Mouse (Mus musculus) myocyte (in vitro differentiated cells): ENCODE data around the gene Larp7.

Source experiments
- E2F4 ChIP-seq: IDR thresholded peaks from one replicate; pipeline ENCODE4 v1.6.1; 2011; ENCODE audit warnings: mild to moderate bottlenecking, control low read depth, moderate library complexity; ENCODE audit not compliant: insufficient read depth
- MAX ChIP-seq: IDR thresholded peaks from one replicate; pipeline ENCODE4 v1.6.1; 2011; ENCODE audit warnings: low read depth, mild to moderate bottlenecking, control low read depth
- MYOD1 ChIP-seq, 3 experiments: IDR thresholded peaks; one replicate each; pipeline ENCODE4 v1.6.1; 2011; ENCODE audit warnings: control low read depth in 2 of 3, low read depth in 2 of 3, mild to moderate bottlenecking in 2 of 3, moderate library complexity in 1 of 3; ENCODE audit not compliant: insufficient read length in 2 of 3, control insufficient read depth in 1 of 3
- MYOG ChIP-seq, 3 experiments: IDR thresholded peaks; one replicate each; pipeline ENCODE4 v1.6.1; 2011; ENCODE audit warnings: control low read depth in 2 of 3, low read depth in 2 of 3, mild to moderate bottlenecking in 2 of 3; ENCODE audit not compliant: insufficient read length in 2 of 3, control insufficient read depth in 1 of 3, insufficient read depth in 1 of 3
- POLR2A ChIP-seq: IDR thresholded peaks from one replicate; pipeline ENCODE4 v1.6.1; 2011; ENCODE audit warnings: low read depth, mild to moderate bottlenecking, control low read depth, moderate library complexity; ENCODE audit not compliant: insufficient read length
- POLR2AphosphoS2 ChIP-seq: IDR thresholded peaks from one replicate; pipeline ENCODE4 v1.6.1; 2011; ENCODE audit warnings: low read depth, control low read depth; ENCODE audit not compliant: insufficient read length
- REST ChIP-seq: IDR thresholded peaks from one replicate; pipeline ENCODE4 v1.6.1; 2011; ENCODE audit warnings: mild to moderate bottlenecking, control low read depth, moderate library complexity; ENCODE audit not compliant: insufficient read depth, insufficient read length
- TCF12 ChIP-seq: IDR thresholded peaks from one replicate; pipeline ENCODE4 v1.6.1; 2011; ENCODE audit warnings: mild to moderate bottlenecking, control low read depth; ENCODE audit not compliant: poor library complexity, insufficient read depth, severe bottlenecking
- TCF3 ChIP-seq: IDR thresholded peaks from one replicate; pipeline ENCODE4 v1.6.1; 2011; ENCODE audit warnings: low read depth, control low read depth; ENCODE audit not compliant: insufficient read length
- USF1 ChIP-seq: IDR thresholded peaks from one replicate; pipeline ENCODE4 v1.6.1; 2011; ENCODE audit warnings: low read depth, mild to moderate bottlenecking, control low read depth, moderate library complexity

DNA sequence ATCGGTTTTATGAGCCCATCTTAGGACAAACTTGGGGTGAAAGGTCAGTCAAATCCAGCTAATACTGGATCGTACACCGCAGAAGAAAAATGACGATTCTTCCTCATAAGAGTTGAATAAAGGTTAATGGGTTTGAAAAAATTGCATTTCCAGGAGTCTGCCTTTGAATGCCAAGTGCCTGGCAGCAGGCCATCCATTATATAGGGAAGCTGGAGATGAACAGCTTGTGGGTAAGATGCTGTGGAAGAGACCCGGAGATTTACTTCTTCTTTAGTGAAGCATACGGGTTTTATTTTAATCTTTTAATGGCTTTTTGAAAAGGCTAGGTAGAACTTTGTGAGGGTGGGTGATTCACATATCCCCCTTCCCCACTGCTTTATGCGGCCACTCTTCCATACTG lies 65.8 kb downstream of the Larp7 start:
- no peak for TF ChIP-seq POLR2A
- TF ChIP-seq TCF3, result no peak
- TF ChIP-seq E2F4, result no peak
- no peak for TF ChIP-seq MAX
- TF ChIP-seq MYOG (IDR thresholded peaks at IDR 0.05; ENCODE audit: control insufficient read depth in 1 of 3, insufficient read depth in 1 of 3, insufficient read length in 2 of 3, low read depth in 2 of 3), result no peak
- no peak for TF ChIP-seq USF1
- no peak for TF ChIP-seq POLR2AphosphoS2
- no peak for TF ChIP-seq REST
- TF ChIP-seq MYOD1 (IDR thresholded peaks at IDR 0.05; ENCODE audit: control insufficient read depth in 1 of 3, insufficient read length in 2 of 3, low read depth in 2 of 3), result no peak
- TF ChIP-seq TCF12, result no peak
